Mouse (Mus musculus) leukemia stem cell, adult 10-12 weeks (primary cell): ENCODE results near the gene Olfr1241. TPM values are rescaled to one million over a fixed set of nuclear protein-coding genes. Genes with fewer than 3 reads are reported as not detected.

Experiments
- polyA plus RNA-seq: library from polyadenylated mRNA; stranded (reverse); fragments of >175 nt; gene quantifications from 2 replicates; pipeline ENCODE4 v1.2.3, GENCODE M21; 2012; ENCODE audit warnings: low replicate concordance

The Olfr1241 gene
- not detected in 2 replicates for polyA plus RNA-seq

GRCm38 (mm10) chr2:89487026-89487425, at the start of gene Olfr1241:
Gene Olfr1241, minus strand, starts transcription at chr2:89487126.

GRCm38 (mm10) chr2:89531387-89531786, 44.5 kb upstream of the Olfr1241 start, which contains the start of gene Olfr1243:
Gene Olfr1243, minus strand, starts transcription at chr2:89531487.

GRCm38 (mm10) chr2:89498235-89498634, 11.3 kb upstream of the Olfr1241 start, which contains the start of gene Olfr1242:
Gene Olfr1242, minus strand, starts transcription at chr2:89498335.

GRCm38 (mm10) chr2:89442900-89443299, 44.0 kb downstream of the Olfr1241 start, which contains the start of gene Olfr1240:
Gene Olfr1240, minus strand, starts transcription at chr2:89443000.

Other genes with a start within 250 kb of the Olfr1241 start
- gene Olfr1228, start 233.1 kb downstream of the Olfr1241 start, polyA plus RNA-seq, result not detected in 2 replicates
- not detected in 2 replicates for gene Olfr1229, start 199.1 kb downstream of the Olfr1241 start, polyA plus RNA-seq
- not detected in 2 replicates for gene Olfr1230, start 189.9 kb downstream of the Olfr1241 start, polyA plus RNA-seq
- 0.39 TPM in 1 of 2 replicates, not detected in the other for gene Olfr1231, start 180.1 kb downstream of the Olfr1241 start, polyA plus RNA-seq
- gene Olfr1232, start 157.5 kb downstream of the Olfr1241 start, polyA plus RNA-seq, result not detected in 2 replicates
- not detected in 2 replicates for gene Olfr1233, start 144.7 kb downstream of the Olfr1241 start, polyA plus RNA-seq
- not detected in 2 replicates for gene Olfr1234, start 122.3 kb downstream of the Olfr1241 start, polyA plus RNA-seq
- not detected in 2 replicates for gene Olfr1238, start 77.5 kb downstream of the Olfr1241 start, polyA plus RNA-seq
- not detected in 2 replicates for gene Olfr1239, start 66.7 kb downstream of the Olfr1241 start, polyA plus RNA-seq
- not detected in 2 replicates for gene Olfr1240, start 44.1 kb downstream of the Olfr1241 start, polyA plus RNA-seq
- gene Olfr1242, start 11.2 kb upstream of the Olfr1241 start, polyA plus RNA-seq, result not detected in 2 replicates
- gene Olfr1243, start 44.4 kb upstream of the Olfr1241 start, polyA plus RNA-seq, result not detected in 2 replicates
- gene Olfr1245, start 91.3 kb upstream of the Olfr1241 start, polyA plus RNA-seq, result not detected in 2 replicates
- gene Olfr1246, start 106.0 kb upstream of the Olfr1241 start, polyA plus RNA-seq, result not detected in 2 replicates
- gene Olfr1247, start 127.0 kb upstream of the Olfr1241 start, polyA plus RNA-seq, result not detected in 2 replicates
- gene Olfr1248, start 131.1 kb upstream of the Olfr1241 start, polyA plus RNA-seq, result not detected in 2 replicates
- gene Olfr1249, start 147.9 kb upstream of the Olfr1241 start, polyA plus RNA-seq, result not detected in 2 replicates
- gene Olfr1250, start 174.3 kb upstream of the Olfr1241 start, polyA plus RNA-seq, result not detected in 2 replicates
- gene Olfr1251, start 184.8 kb upstream of the Olfr1241 start, polyA plus RNA-seq, result not detected in 2 replicates
- gene Olfr1252, start 237.9 kb upstream of the Olfr1241 start, polyA plus RNA-seq, result not detected in 2 replicates